Mouse (Mus musculus) urinary bladder, adult 2 months (tissue): ENCODE measurements around the gene Erlin1. TPM values are rescaled to one million over a fixed set of nuclear protein-coding genes. Genes with fewer than 3 reads are reported as not detected.

Experiments
- DNase-seq: peaks from one replicate; pipeline ENCODE4 v3.0.0; 2022; ENCODE audit warnings: low spot score
- polyA plus RNA-seq: library from polyadenylated mRNA; depleted of rRNA; stranded (reverse); fragments of >200 nt; gene quantifications from 2 replicates; pipeline ENCODE4 v1.2.3, GENCODE M21; 2012

Erlin1 gene
- polyA plus RNA-seq, 1 experiment: 29.5 TPM

DNA sequence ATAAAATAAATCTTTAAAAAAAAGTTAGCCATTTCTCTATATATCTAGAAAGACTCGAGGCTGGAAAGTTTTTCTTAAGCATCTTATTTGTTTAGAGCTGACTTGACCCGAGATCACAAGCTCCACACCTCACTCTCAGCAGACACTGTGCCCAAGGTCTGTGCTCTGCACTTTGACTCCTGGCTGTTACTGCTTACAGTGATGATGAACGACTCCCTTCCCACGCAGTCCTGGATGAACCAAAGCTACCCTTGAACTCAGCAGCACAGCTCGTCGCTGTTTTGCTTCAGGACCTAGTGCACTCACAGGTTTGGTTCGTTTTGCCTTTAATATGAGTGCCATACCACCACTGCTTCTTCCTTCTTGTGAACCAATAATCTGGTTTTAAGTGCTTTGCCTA is 5.8 kb downstream of the Erlin1 start:
- no peak for DNase-seq

DNA sequence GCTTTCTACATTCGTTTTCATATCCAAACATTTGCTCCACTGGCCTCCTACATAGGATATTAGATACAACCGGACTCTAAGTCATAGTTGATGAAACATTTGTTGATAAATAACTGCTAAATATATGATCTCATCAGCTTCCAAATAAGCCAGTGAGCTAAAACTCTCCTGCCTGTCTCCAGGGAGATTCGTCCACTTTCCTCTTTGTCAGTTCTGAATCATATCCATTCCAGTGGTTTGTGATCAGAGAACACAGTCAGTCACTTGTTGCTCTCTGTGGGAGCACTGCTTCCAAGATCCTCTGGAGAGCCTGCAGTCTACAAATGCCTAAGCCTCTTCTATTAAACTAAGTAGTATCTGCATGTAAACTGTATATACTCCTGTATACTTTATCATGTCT is 9.4 kb downstream of the Erlin1 start:
- DNase-seq: no peak

DNA sequence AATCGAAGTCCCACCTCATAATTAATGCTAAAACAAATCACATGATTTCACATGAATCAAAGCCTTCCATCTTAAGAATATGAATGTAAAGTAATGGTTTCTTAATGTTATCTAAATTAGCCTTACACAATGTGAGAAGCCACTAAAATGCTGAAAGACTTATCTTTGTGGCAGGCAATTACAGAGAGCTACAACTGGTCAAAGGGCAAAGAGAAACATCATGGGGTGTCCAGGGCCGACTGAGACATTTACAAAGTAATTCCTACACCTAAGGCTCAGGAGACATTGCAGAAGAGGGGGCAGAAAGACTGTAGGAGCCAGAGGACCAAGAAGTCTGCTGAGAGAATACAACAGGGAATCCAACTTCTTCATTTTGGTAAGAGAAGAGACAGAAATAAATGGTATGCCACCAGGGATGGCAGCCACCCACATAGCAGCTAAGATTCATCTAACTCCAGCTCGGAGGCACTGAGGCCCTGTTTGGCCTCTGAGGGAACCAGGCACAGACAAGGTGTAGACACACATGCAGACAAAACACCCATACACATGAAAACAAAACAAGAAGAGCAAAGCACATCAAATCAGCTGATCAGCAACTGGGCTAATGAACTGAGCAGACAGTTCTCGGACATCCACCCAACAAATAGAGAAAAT is 14.3 kb downstream of the Erlin1 start:
- DNase-seq: no peak

DNA sequence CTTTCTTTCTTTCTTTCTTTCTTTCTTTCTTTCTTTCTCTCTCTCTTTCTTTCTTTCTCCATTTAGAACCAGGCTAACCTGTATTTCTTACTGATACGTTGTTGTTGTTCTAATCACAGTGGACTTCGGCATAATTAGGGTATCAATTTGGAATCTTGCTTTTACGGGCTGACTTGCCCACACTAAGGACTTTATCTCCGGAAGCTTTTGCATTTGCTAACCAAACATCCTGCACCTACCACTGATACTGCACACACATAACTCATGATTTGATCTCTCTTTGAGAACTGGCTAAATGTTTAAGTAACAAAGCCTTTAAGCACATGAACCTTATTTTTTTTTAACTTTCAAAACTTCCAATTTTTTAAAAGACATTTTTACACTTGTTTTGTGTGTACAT is 19.2 kb downstream of the Erlin1 start:
- DNase-seq: no peak

DNA sequence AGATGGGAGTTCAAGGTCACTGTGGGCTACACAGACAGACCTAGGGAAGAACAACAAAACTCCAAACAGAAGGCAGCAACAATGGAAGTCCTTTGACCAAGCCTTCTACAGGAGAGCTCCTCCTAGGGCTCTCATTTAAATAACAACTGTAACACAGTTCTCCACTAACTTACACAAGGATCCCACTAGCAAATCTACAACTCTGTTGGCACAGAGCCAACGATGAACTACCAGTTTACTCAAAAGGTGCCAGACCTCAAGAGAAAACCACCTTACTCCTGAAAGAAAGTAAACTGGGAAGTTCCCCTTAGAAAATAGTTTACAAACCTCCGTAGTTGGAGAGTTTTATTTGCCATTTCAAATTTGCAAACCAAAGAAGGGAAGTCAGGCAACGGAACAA is 20.3 kb downstream of the Erlin1 start:
- DNase-seq: no peak

DNA sequence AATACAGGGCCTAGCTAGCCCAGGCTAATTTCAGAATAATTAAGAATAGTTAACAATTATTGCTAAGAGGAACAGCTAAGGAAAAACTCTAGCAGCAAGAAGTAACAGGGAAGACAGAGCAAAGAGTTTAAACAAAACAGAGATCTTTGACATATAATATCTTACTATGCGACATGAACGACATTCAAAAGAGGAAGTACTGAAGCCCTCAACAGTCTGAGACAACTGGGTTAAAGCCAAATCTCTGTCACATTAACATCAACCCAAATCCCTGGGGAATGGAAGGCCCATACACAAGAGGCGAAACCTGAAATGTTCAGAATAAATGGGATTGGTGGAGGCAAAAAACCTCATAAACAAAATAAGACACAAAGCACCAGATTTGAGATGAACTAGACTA is 23.7 kb downstream of the Erlin1 start:
- DNase-seq: no peak

DNA sequence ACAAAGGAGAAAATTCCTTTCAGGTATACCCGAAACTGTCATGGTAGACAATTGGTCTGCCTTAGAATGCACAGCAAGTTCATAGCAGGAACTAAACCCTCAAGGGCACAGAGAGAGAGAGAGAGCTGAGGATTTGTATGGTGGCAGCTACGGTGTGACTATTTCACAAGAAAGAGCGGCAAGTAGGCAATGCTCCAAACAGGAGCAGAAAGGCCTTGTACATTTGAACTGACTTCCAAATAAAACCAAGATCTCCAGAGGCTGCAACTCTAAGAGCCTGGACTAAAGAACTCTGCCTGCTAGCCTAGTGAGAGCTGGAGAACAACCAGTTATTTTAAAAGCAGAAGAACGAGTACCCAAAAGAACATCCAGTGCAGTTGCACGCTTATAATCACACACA is 27.5 kb downstream of the Erlin1 start:
- no peak for DNase-seq

DNA sequence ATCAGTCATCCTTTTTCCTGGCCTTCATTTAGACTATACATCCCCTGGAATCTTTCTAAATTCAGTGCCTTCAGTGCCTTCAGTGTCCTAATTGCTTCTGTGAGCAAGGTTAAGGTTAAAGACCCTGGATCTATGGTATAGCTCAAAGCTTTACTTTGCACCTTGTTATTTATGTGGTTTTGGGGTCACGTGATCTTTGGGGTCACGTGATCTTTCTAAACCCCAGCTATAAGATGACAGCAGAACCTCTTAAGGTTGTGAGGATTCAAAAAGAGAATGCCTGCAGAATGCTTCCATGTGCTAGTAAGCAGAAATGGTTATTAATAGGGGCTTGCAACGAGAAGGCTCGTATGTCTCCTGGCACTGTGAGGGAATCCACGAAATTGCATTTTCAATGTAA is 36.2 kb downstream of the Erlin1 start:
- DNase-seq: no peak

DNA sequence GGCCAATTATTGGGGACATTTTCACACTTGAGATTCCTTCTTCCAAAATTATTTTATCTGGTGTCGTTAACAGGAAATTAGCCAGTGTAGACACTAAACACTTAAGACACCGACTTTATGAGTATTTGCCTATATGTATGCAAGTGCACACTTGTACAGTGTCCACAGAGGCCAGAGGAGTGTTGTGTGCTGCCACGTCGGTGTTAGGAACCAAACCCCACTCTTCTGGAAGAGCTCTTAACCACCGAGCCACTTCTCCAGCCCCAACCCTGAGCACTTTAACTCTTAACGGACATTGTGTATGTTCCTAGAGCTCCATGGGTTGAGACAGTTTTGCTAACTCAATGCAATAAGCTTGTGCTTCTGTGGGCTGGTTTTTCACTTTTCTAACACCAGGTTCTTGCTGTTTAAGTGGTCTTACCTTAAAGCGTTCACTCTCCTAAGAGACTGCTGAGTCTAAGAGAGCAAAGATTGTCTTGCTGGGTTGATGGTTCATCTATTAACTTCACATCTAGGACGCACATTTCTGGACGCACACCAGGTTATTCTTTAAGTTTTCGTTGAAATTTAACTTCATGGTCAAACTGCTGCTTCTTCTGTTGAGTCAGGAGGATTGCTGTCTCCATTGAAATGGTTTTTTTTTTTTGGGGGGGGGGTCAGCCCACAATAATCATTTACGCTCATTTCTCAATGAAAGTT is 37.4 kb downstream of the Erlin1 start:
- DNase-seq: no peak

DNA sequence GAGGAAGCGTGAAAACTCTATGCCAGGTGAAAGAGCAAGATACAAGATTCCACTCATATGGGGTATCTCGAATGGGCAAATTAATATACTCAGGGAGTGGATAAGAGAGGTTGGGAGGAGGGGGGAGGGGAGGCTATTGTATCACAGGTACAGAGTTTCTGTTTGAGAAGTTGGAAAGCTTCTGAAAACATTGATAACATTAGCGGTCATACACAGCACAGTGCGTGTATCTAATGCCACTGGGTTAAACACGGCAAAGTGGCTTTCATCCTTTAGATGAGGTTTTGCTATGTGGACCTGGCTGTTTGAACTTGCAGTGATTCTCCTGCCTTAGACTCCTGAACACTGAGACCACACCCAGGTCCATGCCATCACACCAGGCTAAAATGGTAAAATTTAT is 39.6 kb downstream of the Erlin1 start:
- DNase-seq: no peak

DNA sequence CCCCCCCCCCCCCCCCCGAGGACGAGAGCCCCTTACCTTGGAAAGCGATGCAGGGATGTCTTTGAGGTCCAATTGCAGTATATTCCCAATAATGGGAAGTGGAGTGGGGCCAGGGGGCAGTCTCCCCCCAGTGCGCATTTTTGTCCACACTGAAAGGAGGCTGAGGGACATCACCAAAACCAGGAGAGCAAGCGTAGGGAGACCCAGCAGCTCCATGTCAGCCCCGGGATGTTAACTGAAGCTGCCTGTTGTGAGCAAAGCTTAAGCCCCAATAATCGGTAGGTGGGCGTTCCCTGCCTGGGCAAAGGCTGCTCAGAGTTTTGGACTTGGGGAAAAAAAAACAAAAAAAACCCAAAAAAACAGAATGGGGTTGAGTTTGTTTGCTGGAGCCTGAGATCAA is 40.6 kb downstream of the Erlin1 start, which contains the start of gene Cyp2c23:
Gene Cyp2c23, minus strand, starts transcription at position 237 of the 400 bp plus-strand sequence.
- no peak for DNase-seq

DNA sequence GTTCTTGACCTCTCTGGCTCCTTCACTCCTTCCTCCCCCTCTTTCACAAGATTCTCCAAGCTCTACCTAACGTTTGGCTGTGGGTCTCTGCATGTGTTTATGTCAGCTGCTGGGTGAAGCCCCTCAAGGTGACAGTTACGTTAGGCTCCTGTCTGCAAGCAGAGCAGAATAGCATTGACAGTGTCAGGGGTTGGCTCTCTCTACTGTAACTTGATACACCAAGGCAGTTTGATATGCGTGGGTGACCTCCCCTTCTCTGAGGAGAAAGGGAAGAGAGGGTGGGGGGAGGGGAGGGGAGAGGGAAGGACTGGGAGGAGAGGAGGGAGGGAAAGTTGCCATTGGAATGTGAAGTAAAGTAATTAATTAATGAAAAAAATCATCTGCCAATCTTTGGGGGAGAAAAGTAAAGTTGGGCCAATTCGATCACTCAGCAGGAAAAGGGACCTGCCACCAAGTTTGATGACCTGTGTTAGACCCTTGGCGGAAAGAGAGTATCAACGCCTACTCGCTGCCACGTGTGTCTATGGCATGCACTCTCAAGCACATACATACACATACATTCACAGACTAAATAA is 42.5 kb downstream of the Erlin1 start:
- no peak for DNase-seq

DNA sequence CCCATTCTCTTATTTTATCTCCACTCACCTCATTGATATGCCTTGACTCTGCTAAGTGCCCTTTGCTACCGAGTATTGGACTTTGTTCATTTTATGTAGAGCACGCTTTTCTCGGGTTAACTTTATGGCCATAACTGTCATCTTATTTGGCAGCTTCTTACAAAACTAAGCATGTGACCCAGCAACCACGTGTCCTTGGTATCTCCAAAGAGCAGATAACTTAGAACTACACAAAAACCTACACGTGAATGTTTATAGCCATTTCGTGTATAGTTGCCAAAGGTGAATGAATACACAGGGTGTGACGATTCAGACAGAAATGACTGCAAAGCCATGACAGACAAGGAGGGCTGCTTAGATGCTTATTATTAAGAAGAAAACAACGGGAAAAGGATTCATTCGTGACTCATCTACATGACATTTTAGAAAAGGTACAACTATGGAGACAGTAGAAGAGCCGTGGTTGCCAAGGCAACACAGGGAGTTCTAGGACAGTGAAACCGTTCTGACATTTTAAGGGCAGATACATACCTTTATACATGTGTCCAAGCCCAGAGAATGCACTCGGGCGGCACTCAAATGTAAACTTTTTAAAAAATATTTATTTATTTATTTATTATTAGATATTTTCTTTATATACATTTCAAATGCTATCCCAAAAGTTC is 44.5 kb downstream of the Erlin1 start:
- no peak for DNase-seq

DNA sequence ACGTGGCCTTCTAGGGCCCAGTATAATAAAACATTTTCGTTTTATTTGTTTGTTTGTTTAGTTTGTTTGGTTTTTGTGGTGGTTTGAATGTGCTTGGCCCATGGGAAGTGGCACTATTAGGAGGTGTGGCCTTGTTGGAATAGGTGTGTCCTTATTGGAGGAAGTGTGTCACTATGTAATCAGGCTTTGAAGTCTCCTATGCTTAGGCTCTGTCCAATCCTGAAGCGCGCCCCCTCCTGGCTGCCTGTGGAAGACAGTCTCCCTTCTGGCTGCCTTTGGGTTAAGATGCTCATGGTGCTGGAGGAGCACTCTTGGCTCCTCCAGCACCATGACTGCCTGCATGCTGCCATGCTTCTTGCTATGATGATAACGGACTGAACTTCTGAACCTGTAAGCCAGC is 46.5 kb downstream of the Erlin1 start:
- no peak for DNase-seq

DNA sequence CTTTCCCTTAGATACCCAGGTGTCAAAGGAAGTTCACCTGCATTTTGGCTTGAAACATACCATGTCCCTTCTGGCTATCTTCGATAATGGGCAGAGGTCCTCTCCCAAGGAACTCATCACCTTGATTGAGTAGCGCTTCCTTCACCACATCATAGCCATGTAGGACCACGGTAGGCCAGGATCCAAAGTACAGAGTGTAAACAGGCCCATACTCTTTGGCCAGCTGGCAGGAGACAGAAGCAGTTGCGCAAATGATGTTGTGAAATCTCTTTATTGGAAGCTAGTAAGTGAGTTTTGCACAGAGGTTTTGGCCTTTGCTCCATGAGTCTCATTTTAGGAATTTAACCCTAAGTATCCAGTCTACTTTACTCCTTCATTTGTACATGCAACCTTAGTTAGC is 48.1 kb downstream of the Erlin1 start:
- no peak for DNase-seq

DNA sequence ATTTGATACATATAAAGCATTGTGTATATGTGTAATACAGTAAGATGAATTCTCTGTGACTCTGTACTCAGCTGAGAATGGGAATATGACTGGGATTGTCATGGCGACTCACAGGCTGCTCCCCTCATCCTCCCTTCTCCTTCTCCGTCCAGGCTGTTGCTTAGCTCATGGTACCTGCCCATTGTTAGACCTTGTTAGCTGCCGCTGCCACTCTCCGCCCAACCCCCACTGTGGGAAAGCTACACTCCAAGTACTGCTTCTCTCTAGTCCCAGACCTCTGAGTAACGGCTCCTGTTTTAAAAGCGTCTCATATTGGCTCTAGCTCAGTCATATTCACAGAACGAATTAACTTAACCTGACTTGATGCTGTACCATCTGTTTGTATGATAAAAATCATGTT is 49.8 kb downstream of the Erlin1 start:
- no peak for DNase-seq

DNA sequence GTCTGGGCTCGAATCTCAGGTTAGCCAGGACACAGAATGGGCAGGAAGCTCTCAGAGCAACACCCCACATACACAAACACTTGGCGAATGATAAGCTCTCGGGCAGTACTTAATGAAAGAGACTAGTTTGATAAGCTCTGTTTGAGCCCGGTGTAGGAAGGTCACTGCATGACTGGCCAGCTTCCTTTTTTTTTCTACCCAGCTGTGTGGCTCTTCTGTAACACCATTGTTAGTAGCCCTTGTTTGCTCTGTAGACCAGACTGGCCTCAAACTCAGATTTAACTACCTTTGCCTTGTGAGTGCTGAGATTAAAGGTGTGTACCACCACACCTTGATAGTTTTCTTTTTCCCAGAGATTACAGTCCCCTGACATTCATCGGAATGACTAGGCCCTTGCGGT is 55.7 kb downstream of the Erlin1 start:
- DNase-seq: no peak

DNA sequence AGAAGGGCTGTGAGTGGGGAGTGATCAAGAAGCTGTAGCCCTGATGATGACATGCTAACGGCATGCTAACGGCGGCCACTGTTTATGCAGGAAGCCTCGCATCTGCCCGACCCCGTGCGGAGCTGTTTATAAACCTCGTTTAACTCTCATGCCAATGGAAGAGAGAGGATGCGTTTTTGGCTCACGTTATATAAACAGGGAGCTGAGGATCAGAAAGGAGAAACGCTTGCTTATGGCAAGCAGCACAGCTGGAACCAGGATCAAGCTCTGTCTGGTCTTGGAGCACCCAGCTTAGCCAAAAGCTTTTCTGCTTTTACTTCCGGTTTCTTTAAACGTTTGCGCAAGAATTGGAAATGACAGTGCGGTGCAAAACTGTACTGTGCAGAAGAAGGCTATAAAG is 60.8 kb downstream of the Erlin1 start:
- DNase-seq: no peak

DNA sequence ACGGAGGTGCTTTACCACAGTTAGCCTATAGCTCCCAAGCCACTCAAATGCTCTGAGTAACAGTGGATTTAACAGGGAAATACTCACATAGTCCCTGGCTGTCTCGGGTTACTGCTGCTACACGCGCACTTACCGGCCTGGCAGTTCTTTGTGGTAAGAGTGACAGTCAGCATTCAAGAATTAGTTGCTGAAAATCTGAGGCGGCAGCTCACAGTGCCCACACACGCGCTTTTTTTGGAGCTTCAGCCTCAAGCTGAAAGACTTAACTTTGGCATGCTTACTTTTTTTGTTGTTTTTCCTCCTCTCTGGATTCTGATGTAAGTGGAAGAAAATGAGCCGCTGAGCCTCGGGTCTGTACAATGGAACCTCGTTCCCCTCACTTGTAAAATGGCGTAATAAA is 62.4 kb downstream of the Erlin1 start:
- no peak for DNase-seq

DNA sequence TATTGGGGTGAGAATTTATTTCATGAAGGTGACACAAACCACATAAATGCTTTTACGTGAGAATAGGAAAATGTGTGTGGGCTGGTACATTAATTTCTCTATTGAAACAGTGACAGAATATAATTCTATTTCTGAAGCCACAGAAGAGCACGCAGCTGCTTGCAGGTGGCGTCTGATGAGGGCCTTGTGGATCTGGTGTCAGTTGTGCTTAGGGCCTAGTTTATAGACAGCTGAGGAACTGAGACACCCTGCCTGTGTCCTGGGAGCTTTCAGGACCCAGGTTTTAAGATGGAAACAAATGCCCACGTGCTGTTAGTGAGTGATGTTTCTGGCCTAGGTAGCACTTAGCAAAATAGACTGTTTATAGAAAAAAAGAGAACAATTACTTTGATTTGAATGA is 64.6 kb downstream of the Erlin1 start:
- DNase-seq: no peak

DNA sequence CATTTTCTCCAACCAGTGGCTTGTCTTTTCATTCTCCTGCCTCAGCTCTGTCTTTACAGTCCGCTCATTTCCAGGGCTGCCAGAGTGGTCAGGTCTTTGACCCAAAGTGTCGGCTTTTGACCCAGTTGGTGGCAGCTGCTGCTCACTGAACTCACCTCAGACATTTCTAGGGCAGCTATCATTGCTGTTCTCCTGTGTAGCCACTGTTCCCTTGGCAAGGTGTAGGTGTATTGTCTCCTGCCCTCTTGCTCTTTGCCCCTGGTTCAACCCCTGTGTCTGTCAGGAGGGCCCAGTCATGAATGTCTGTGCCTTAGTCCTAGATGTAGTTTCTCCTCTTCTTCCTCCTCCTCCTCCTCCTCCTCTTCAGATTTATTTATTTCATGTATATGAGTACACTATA is 65.3 kb downstream of the Erlin1 start:
- DNase-seq: no peak

DNA sequence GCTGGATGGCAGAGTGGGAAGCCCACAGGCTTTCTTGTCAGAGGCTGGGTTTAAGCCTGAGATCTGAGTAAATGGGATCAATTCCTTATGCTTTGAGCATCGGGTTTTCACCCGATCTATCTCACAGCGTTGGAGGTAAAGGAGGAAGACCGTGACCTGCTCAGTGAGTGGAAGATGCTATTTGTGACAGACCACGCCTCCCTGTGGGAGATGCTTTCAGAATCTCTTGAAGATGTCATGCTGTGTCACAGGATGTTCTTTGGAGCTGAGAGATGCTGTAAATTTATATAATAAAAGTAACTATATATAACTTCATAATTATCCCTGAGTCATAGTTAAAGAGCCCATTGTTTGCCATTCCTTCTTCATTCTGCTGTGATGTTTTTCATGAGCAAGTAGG is 68.9 kb downstream of the Erlin1 start:
- no peak for DNase-seq

DNA sequence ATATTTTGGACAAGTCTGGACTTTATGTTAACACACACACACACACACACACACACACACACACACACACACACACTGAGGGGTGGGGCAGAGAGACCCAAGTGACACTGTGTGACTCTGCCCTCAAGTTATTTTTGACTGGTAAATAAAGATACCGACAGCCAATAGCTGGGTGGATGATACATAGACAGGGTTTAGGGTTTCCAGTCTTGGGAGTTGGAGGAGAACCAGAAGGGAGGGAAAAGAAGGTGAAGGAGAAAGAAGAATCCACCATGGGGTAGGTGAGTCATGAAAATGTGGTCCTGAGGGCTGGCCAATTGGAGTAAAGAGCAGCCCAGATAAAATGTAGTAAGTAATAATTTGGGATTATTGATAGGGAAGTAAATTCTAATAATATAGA is 69.5 kb downstream of the Erlin1 start:
- no peak for DNase-seq
